Mouse (Mus musculus) heart, adult 2 months (tissue): ENCODE results near the gene Cmtm6.

ENCODE experiments used
- CTCF ChIP-seq: fragments of 200-600 bp; IDR thresholded peaks from 2 replicates; pipeline ENCODE4 v1.8.1; 2022; ENCODE audit warnings: antibody characterized with exemption, mild to moderate bottlenecking, moderate library complexity
- EP300 ChIP-seq: fragments of 200-500 bp; IDR thresholded peaks from 2 replicates; pipeline ENCODE4 v1.6.1; 2011; ENCODE audit warnings: low read depth, low read length, control low read depth; ENCODE audit not compliant: insufficient read depth
- POLR2A ChIP-seq: fragments of 200-500 bp; IDR thresholded peaks from 2 replicates; pipeline ENCODE4 v1.6.1; 2011; ENCODE audit warnings: mild to moderate bottlenecking, low read depth, low read length, control low read depth; ENCODE audit not compliant: insufficient read depth

DNA sequence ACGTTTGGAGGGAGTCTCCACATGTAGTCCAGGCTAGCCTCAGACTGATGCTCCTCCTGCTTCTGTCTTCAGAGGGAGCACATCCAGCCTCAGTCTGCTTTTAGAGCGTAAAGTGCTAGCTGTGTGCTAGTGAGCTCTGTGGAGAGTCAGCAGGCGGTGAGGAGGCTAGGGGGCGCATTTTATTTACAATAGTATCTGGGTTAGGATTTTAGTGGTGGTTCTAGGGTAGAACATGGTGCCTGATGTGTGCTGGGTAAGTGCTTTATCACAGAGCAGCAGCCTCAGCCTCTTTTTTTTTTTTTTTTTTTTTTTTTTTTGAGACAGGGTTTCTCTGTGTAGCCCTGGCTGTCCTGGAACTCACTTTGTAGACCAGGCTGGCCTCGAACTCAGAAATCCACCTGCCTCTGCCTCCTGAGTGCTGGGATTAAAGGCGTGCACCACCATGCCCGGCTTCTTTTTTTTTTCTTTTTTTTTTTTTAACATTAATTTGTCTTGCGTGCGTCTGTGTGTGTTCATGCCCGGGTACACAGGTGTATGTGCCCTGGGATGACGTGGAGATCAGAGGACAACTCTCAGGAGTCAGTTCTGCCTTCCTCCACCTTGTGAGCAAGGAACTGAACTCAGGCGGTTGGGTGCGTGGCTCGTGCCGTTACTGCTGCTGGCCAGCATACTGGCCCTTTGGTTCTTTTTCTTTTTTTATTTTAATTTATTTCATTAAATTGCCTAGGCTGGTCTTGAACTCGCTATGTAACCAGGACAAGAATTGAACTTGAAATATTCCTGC lies 30.8 kb upstream of the Cmtm6 start:
- no peak for TF ChIP-seq POLR2A
- TF ChIP-seq CTCF = no peak
- no peak for TF ChIP-seq EP300
